Mouse (Mus musculus) embryonic facial prominence, embryonic 13.5 days (tissue): ENCODE results near the gene Fstl4. TPM values are rescaled to one million over a fixed set of nuclear protein-coding genes. Genes with fewer than 3 reads are reported as not detected.

Source experiments
- ATAC-seq: fragments of 200-750 bp; cut with Nextera tagmentation; 2 replicates; pipeline ENCODE4 v1.8.0; 2017; ENCODE audit warnings: low read depth; ENCODE audit not compliant: insufficient number of reproducible peaks, insufficient read depth, low FRiP score, low TSS enrichment
- H3K27ac ChIP-seq: fragments of 300-500 bp; sonication (generic); 2 replicates; pipeline ENCODE4 v1.5.1; 2015; ENCODE audit warnings: moderate library complexity, mild to moderate bottlenecking, inconsistent platforms
- H3K27me3 ChIP-seq: fragments of 300-500 bp; sonication (generic); 2 replicates; pipeline ENCODE4 v1.6.1; 2015; ENCODE audit warnings: mild to moderate bottlenecking, inconsistent platforms
- H3K36me3 ChIP-seq: fragments of 300-500 bp; sonication (generic); 2 replicates; pipeline ENCODE4 v1.6.1; 2015; ENCODE audit warnings: mild to moderate bottlenecking, inconsistent platforms
- H3K4me1 ChIP-seq: fragments of 300-500 bp; sonication (generic); 2 replicates; pipeline ENCODE4 v1.6.1; 2015; ENCODE audit warnings: inconsistent platforms
- H3K4me2 ChIP-seq: fragments of 300-500 bp; sonication (generic); 2 replicates; pipeline ENCODE4 v1.6.1; 2015; ENCODE audit warnings: moderate library complexity, mild to moderate bottlenecking, inconsistent platforms
- H3K4me3 ChIP-seq: fragments of 300-500 bp; sonication (generic); 2 replicates; pipeline ENCODE4 v1.5.1; 2015; ENCODE audit warnings: mild to moderate bottlenecking, inconsistent platforms
- H3K9ac ChIP-seq: fragments of 300-500 bp; sonication (generic); 2 replicates; pipeline ENCODE4 v1.6.1; 2015; ENCODE audit warnings: mild to moderate bottlenecking, inconsistent platforms
- H3K9me3 ChIP-seq: fragments of 300-500 bp; sonication (generic); 2 replicates; pipeline ENCODE4 v1.6.1; 2016; ENCODE audit warnings: inconsistent platforms
- whole genome bisulfite sequencing: fragments of 180-500 bp; shearing (Covaris S2); methylation state at CpG from one replicate; pipeline ENCODE4 v1.1.7; 2015; ENCODE audit warnings: mixed read lengths; 5-methylcytosine and 5-hydroxymethylcytosine counted together
- polyA plus RNA-seq: library from polyadenylated mRNA; unstranded; fragments of >200 nt; fragmentation: Nextera tagmentation; extraction: Ambion mirVana; gene quantifications from 2 replicates; pipeline ENCODE4 v1.2.1, GENCODE M21; 2015

Gene Fstl4
- polyA plus RNA-seq, 1 experiment from 2014 or later, result 1.7 TPM

DNA sequence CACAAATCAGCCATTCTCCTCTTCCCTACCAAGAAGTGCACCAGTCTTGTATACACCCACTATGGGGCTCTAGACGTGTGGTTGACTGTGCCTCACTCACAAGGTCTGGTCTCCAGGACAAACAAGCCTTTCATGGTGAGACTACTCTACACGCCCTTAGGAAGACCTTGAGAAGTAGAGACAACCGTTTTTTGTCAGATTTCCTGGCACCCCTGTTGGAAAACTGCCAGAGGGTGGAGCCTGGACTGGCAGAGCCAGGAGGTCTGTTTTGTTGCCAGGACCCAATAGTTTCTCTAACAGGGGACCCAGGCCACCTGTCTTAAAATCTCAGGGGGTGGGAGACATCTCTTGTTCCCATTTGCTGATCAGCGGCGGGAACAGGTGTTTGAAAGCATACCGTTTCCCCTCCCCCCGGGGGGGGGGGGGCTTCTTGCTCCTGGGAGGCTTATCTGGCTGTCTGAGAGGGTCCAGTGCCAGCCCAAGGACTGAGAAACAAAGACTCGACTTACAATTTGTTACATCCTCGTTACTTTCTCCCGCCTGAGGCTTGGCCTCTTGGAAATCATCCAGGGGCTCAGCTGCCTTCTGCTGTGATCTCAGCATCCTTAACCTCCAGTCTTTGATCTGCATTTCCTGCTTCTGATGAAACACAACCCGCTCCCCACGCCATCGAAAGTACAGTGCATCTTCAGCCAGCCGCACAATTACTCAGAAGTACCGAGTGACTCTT is 155.0 kb downstream of the Fstl4 start:
- H3K36me3 ChIP-seq, result no peaks in the 10 kb centered on the region
- peak; percentile 78; the same call in 1 of the 2 replicates for ATAC-seq
- no peak overlapping the region for H3K4me2 ChIP-seq
- H3K9ac ChIP-seq, result no peak overlapping the region
- no peak overlapping the region for H3K4me3 ChIP-seq
- peaks cover 13% of the 10 kb centered on the region; the same call in 1 of the 2 replicates for H3K4me1 ChIP-seq
- H3K27ac ChIP-seq, result no peak overlapping the region
- no peaks in the 10 kb centered on the region for H3K27me3 ChIP-seq
- 23% methylated on average over 15 of the region's 15 CpGs for WGBS
- H3K9me3 ChIP-seq, result no peaks in the 10 kb centered on the region

DNA sequence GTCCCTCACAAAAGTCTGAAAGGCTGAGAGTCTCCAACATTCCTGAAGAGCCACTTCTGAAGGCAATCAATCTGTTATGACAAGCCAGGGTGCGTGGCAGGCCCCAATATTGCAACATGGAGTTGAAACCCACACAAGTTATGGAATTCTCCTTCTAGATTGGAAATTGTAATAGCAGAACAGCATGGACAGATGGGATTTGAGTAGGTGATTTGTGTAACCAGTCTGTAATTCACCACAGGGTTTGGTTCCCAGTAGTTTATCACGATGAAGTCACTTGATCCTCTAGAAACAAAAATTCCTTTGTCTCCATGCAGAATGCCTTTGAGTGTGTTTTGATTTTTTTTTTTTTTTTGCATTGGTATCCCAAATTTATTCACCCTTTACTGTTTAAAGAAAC is 159.8 kb downstream of the Fstl4 start:
- Histone ChIP-seq H3K4me3 (no peak overlapping the region), H3K9me3 (no peaks in the 10 kb centered on the region), H3K27ac (no peak overlapping the region), H3K27me3 (no peaks in the 10 kb centered on the region), H3K9ac (no peak overlapping the region), H3K36me3 (no peaks in the 10 kb centered on the region), H3K4me2 (no peak overlapping the region), H3K4me1 (peaks cover 12% of the 10 kb centered on the region; the same call in 1 of the 2 replicates)
- whole genome bisulfite sequencing, result 42% methylated on average over 2 of the region's 2 CpGs
- ATAC-seq, result no peak

DNA sequence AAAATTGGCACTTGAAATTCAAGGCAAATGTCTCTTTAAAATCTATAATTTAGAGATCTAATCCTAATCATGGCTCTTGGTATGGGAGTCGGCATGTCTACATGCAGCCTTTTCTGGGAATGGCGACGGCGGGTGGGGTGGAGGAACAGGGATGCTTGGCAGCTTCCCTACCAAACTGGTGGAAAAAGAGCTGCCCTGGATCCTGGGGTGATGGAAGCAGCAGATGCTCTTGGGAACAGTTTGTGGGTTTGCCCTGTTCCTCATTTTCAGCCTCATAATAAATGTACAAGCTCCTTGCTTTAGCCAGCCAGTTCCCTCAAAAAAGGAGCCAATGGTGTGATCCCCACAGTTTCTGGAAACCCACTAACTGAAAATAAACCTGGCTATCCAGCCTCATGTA is 163.9 kb downstream of the Fstl4 start:
- Histone ChIP-seq H3K27me3 (no peaks in the 10 kb centered on the region), H3K4me2 (no peak overlapping the region), H3K9ac (no peak overlapping the region), H3K27ac (no peak overlapping the region), H3K4me1 (0 out of 2 replicates have a peak, but pooled peaks cover 4% of the 10 kb centered on the region), H3K9me3 (no peaks in the 10 kb centered on the region), H3K4me3 (no peak overlapping the region), H3K36me3 (no peaks in the 10 kb centered on the region)
- WGBS, result 84% methylated on average over 4 of the region's 4 CpGs
- ATAC-seq, result no peak

DNA sequence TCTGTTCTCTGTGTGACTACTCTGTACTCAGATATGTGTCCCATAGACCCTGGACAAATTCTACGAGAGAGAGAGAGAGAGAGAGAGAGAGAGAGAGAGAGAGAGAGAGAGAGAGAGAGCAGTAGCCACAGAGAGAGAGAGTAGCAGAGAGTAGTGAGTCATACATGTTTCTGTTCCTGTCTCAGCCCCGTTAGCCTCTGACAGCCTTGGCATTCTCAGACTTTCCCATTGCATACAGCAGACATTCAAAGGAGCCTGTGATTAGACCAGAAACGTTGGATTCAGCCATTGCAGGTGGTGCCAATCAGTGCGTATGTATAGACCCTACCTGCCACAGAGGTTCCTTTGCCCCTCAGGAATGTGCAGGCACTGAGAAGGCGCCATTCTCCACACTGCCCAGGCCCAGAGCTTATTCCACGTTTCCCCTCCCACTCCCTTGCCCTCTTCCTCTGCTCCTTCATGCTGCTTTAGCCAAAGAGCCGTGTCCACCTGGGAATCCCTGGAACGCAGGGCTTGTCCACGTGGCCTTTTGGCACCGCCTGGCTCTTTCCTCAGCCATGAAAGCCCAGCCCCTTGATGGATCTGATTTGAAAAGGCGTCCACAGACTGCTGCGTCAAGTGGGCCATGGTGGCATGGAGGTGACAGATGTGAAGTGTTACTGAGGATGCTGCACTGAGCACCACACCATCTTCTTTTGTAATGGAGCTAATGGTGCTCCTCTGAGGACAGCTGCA is 175.1 kb downstream of the Fstl4 start:
- Histone ChIP-seq H3K4me2 (no peak overlapping the region), H3K36me3 (no peaks in the 10 kb centered on the region), H3K4me3 (no peak overlapping the region), H3K4me1 (no peaks in the 10 kb centered on the region), H3K27me3 (no peaks in the 10 kb centered on the region), H3K9me3 (no peaks in the 10 kb centered on the region), H3K27ac (no peak overlapping the region), H3K9ac (no peak overlapping the region)
- no peak for ATAC-seq
- 64% methylated on average over 12 of the region's 12 CpGs for whole genome bisulfite sequencing

DNA sequence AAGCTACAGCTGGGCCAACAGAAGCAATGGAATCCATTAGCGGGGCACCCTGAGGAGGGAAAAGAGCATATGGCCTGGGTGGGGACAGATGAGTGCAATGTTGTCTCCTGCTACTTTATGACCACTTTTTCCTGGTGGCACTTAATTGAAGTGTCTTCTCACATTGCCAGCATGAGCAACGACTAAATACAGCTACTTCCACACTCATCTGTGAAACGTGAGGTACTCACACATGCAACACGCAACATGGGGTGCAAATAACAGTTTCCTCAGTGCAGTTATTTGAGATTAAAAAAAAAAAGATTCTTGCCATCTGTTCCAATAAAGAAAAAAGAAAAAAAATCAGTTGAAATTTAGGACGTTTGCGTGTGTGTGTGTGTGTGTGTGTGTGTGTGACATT is 178.5 kb downstream of the Fstl4 start:
- WGBS, result 84% methylated on average over 6 of the region's 6 CpGs

GRCm38 (mm10) chr11:52954995-52955394 is 190.6 kb downstream of the Fstl4 start:
- no peaks in the 10 kb centered on the region for H3K9me3 ChIP-seq
- H3K4me3 ChIP-seq, result no peak overlapping the region
- no peaks in the 10 kb centered on the region for H3K36me3 ChIP-seq
- 90% methylated on average over 3 of the region's 3 CpGs for WGBS
- ATAC-seq, result no peak
- H3K4me2 ChIP-seq, result no peak overlapping the region
- no peak overlapping the region for H3K9ac ChIP-seq
- H3K27ac ChIP-seq, result no peak overlapping the region
- H3K4me1 ChIP-seq, result peaks cover 5% of the 10 kb centered on the region; the same call in 1 of the 2 replicates
- H3K27me3 ChIP-seq, result 0 out of 2 replicates have a peak, but pooled peaks cover 4% of the 10 kb centered on the region

More for the DNA sequence above, 178.5 kb downstream of the Fstl4 start:
- Histone ChIP-seq H3K36me3 (no peaks in the 10 kb centered on the region), H3K9me3 (no peaks in the 10 kb centered on the region), H3K27me3 (no peaks in the 10 kb centered on the region), H3K4me3 (no peak overlapping the region), H3K9ac (no peak overlapping the region), H3K27ac (no peak overlapping the region), H3K4me2 (no peak overlapping the region), H3K4me1 (no peaks in the 10 kb centered on the region)
- no peak for ATAC-seq

- no peak for ATAC-seq
- 72% methylated on average over 9 of the region's 9 CpGs for WGBS
These were observed 204.4 kb downstream of the Fstl4 start for GRCm38 (mm10) chr11:52968809-52969208.

DNA sequence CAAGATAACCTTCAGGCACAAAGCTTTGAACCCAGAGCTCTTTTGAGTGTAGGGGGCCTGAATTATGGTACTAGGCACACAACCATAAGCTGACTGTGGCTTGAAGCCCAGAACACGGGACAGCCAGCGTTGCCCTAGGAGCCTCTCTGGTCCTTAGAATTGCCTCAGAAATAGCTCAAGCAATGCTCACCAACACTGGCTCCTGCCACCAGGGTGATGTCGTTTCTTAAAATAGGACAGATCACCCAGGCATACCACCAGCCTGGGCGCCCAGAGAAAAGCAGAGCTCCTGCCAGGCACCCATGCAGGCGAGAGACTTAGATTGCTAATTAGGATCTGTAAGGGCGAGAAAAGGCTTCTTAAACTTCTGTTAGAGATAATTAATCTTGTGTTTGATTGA is 206.0 kb downstream of the Fstl4 start:
- no peaks in the 10 kb centered on the region for H3K36me3 ChIP-seq
- no peaks in the 10 kb centered on the region for H3K9me3 ChIP-seq
- H3K4me1 ChIP-seq, result no peaks in the 10 kb centered on the region
- H3K4me2 ChIP-seq, result no peak overlapping the region
- 86% methylated on average over 6 of the region's 6 CpGs for WGBS
- H3K27me3 ChIP-seq, result no peaks in the 10 kb centered on the region
- H3K4me3 ChIP-seq, result no peak overlapping the region
- no peak for ATAC-seq
- H3K27ac ChIP-seq, result no peak overlapping the region
- H3K9ac ChIP-seq, result no peak overlapping the region

More at GRCm38 (mm10) chr11:52968809-52969208, 204.4 kb downstream of the Fstl4 start:
- Histone ChIP-seq H3K4me3 (no peak overlapping the region), H3K4me2 (no peak overlapping the region), H3K9me3 (no peaks in the 10 kb centered on the region), H3K27ac (no peak overlapping the region), H3K27me3 (no peaks in the 10 kb centered on the region), H3K9ac (no peak overlapping the region), H3K4me1 (no peaks in the 10 kb centered on the region), H3K36me3 (no peaks in the 10 kb centered on the region)

- no peak overlapping the region for H3K4me3 ChIP-seq
- H3K9me3 ChIP-seq, result peaks cover 3% of the 10 kb centered on the region
- H3K9ac ChIP-seq, result no peak overlapping the region
- WGBS, result 85% methylated on average over 8 of the region's 8 CpGs
- H3K4me1 ChIP-seq, result peaks cover 4% of the 10 kb centered on the region; the same call in 1 of the 2 replicates
- H3K27ac ChIP-seq, result no peak overlapping the region
- H3K4me2 ChIP-seq, result no peak overlapping the region
- H3K36me3 ChIP-seq, result no peaks in the 10 kb centered on the region
- H3K27me3 ChIP-seq, result no peaks in the 10 kb centered on the region
- ATAC-seq, result no peak
These were observed 222.6 kb downstream of the Fstl4 start for GRCm38 (mm10) chr11:52986986-52987385.

GRCm38 (mm10) chr11:52994688-52995087 is 230.3 kb downstream of the Fstl4 start:
- H3K4me2 ChIP-seq, result no peak overlapping the region
- no peak overlapping the region for H3K9ac ChIP-seq
- H3K27me3 ChIP-seq, result 0 out of 2 replicates have a peak, but pooled peaks cover 2% of the 10 kb centered on the region
- no peak for ATAC-seq
- no peaks in the 10 kb centered on the region for H3K36me3 ChIP-seq
- H3K9me3 ChIP-seq, result no peaks in the 10 kb centered on the region
- H3K4me1 ChIP-seq, result peaks cover 15% of the 10 kb centered on the region
- no peak overlapping the region for H3K27ac ChIP-seq
- H3K4me3 ChIP-seq, result no peak overlapping the region
- WGBS, result 89% methylated on average over 5 of the region's 5 CpGs

DNA sequence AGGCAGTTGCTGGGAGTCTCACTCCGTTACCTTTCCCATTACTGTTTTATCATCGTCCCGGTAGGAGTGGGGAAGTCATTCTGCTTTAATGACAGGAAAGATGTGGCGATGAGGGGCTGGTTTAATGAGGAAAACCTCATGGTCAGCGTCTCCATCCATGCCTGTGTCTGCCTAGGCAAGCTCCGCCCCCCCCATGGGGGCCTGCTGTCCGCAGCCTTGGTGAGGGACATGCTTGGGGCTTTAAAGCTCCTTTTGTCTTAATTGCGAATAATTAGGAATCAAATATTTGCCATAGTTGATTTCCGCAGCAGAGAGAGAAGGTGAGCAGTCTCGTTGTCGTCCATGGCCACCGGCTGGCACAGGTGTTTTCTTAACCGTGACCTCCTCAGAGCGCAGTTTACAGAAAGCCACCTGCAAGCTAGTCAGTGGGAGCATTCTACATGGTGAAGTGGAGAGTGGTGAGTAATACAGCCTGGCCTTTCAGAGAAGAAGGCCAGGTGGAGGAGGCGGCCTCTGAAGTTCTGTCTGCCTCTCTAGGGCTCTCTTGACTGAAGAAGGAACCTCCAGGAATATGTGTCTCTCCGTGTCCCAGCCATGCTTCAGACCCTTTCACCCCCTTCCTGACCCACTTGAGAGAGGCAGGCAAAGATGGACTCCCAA is 232.1 kb downstream of the Fstl4 start:
- Histone ChIP-seq H3K27ac (peak overlapping the region; percentile 24; the same call in 1 of the 2 replicates), H3K27me3 (0 out of 2 replicates have a peak, but pooled peaks cover 2% of the 10 kb centered on the region), H3K4me1 (peaks cover 15% of the 10 kb centered on the region), H3K4me3 (no peak overlapping the region), H3K9me3 (no peaks in the 10 kb centered on the region), H3K4me2 (no peak overlapping the region), H3K36me3 (no peaks in the 10 kb centered on the region), H3K9ac (no peak overlapping the region)
- 80% methylated on average over 16 of the region's 16 CpGs for WGBS
- ATAC-seq, result no peak
